Mouse (Mus musculus): ENCODE data around the gene Vav2. TPM values are rescaled to one million over a fixed set of nuclear protein-coding genes. Genes with fewer than 3 reads are reported as not detected.

Vav2 gene
- polyA plus RNA-seq, 1 experiment from 2014 or later: 15.1 TPM

GRCm38 (mm10) chr2:27300725-27301443, 125.9 kb downstream of the Vav2 start:
- Histone ChIP-seq H3K36me3 (peaks cover 12% of the 10 kb centered on the region), H3K4me2 (no peak overlapping the region), H3K27me3 (no peaks in the 10 kb centered on the region), H3K9ac (peak overlapping the region; percentile 39; the same call in 1 of the 2 replicates), H3K9me3 (no peaks in the 10 kb centered on the region), H3K4me1 (replicated peaks) (peaks cover 56% of the 10 kb centered on the region), H3K4me3 (no peak overlapping the region), H3K27ac (peak overlapping the region; percentile 93)
- peak; percentile 30 for ATAC-seq (ENCODE audit: low FRiP score)
- WGBS: 71% methylated on average over 13 of the region's 13 CpGs

- H3K4me3 ChIP-seq: no peak overlapping the region
- no peak for ATAC-seq (ENCODE audit: low FRiP score)
- no peak overlapping the region for H3K9ac ChIP-seq
- H3K4me2 ChIP-seq: no peak overlapping the region
- peaks cover 37% of the 10 kb centered on the region for H3K36me3 ChIP-seq
- H3K27ac ChIP-seq: peak overlapping the region; percentile 32; the same call in 1 of the 2 replicates
- WGBS: 73% methylated on average over 9 of the region's 9 CpGs
- H3K4me1 ChIP-seq (replicated peaks): peaks cover 35% of the 10 kb centered on the region
- no peaks in the 10 kb centered on the region for H3K27me3 ChIP-seq
- no peaks in the 10 kb centered on the region for H3K9me3 ChIP-seq
Observed at GRCm38 (mm10) chr2:27296656-27297406, 130.0 kb downstream of the Vav2 start.

GRCm38 (mm10) chr2:27294777-27295176, 132.1 kb downstream of the Vav2 start:
- ATAC-seq (ENCODE audit: low FRiP score): no peak

GRCm38 (mm10) chr2:27289019-27289418, 137.8 kb downstream of the Vav2 start:
- peak overlapping the region; percentile 81 for H3K27ac ChIP-seq
- H3K27me3 ChIP-seq: no peaks in the 10 kb centered on the region
- H3K36me3 ChIP-seq: peaks cover 66% of the 10 kb centered on the region
- H3K4me1 ChIP-seq (replicated peaks): peaks cover 8% of the 10 kb centered on the region
- 19% methylated on average over 3 of the region's 3 CpGs for WGBS
- H3K9me3 ChIP-seq: no peaks in the 10 kb centered on the region
- peak; percentile 59 for ATAC-seq (ENCODE audit: low FRiP score)
- peak overlapping the region; percentile 39; the same call in 1 of the 2 replicates for H3K9ac ChIP-seq
- H3K4me3 ChIP-seq: no peak overlapping the region
- no peak overlapping the region for H3K4me2 ChIP-seq

More at GRCm38 (mm10) chr2:27294777-27295176, 132.1 kb downstream of the Vav2 start:
- H3K9ac ChIP-seq: no peak overlapping the region
- no peaks in the 10 kb centered on the region for H3K9me3 ChIP-seq
- H3K36me3 ChIP-seq: peaks cover 54% of the 10 kb centered on the region
- no peak overlapping the region for H3K4me2 ChIP-seq
- H3K27ac ChIP-seq: no peak overlapping the region
- 95% methylated on average over 3 of the region's 3 CpGs for WGBS
- peaks cover 15% of the 10 kb centered on the region for H3K4me1 ChIP-seq (replicated peaks)
- no peak overlapping the region for H3K4me3 ChIP-seq
- H3K27me3 ChIP-seq: no peaks in the 10 kb centered on the region

GRCm38 (mm10) chr2:27286971-27287710, 139.7 kb downstream of the Vav2 start:
- H3K27ac ChIP-seq: no peak overlapping the region
- peaks cover 71% of the 10 kb centered on the region for H3K36me3 ChIP-seq
- peaks cover 8% of the 10 kb centered on the region for H3K4me1 ChIP-seq (replicated peaks)
- H3K27me3 ChIP-seq: no peaks in the 10 kb centered on the region
- WGBS: 80% methylated on average over 7 of the region's 7 CpGs
- no peak overlapping the region for H3K9ac ChIP-seq
- no peak for ATAC-seq (ENCODE audit: low FRiP score)
- H3K4me3 ChIP-seq: no peak overlapping the region
- no peak overlapping the region for H3K4me2 ChIP-seq
- H3K9me3 ChIP-seq: no peaks in the 10 kb centered on the region

- no peaks in the 10 kb centered on the region for H3K9me3 ChIP-seq
- H3K27ac ChIP-seq: no peak overlapping the region
- 74% methylated on average over 7 of the region's 7 CpGs for WGBS
- no peak for ATAC-seq (ENCODE audit: low FRiP score)
- no peaks in the 10 kb centered on the region for H3K27me3 ChIP-seq
- H3K9ac ChIP-seq: no peak overlapping the region
- no peak overlapping the region for H3K4me3 ChIP-seq
- peaks cover 4% of the 10 kb centered on the region for H3K4me1 ChIP-seq (replicated peaks)
- peaks cover 60% of the 10 kb centered on the region for H3K36me3 ChIP-seq
- no peak overlapping the region for H3K4me2 ChIP-seq
Observed at GRCm38 (mm10) chr2:27284441-27284840, 142.4 kb downstream of the Vav2 start.

GRCm38 (mm10) chr2:27281771-27282170, 145.1 kb downstream of the Vav2 start:
- no peak overlapping the region for H3K4me2 ChIP-seq
- no peak overlapping the region for H3K27ac ChIP-seq
- H3K4me1 ChIP-seq (replicated peaks): no peaks in the 10 kb centered on the region
- peaks cover 66% of the 10 kb centered on the region for H3K36me3 ChIP-seq
- no peak for ATAC-seq (ENCODE audit: low FRiP score)
- no peaks in the 10 kb centered on the region for H3K27me3 ChIP-seq
- H3K9ac ChIP-seq: no peak overlapping the region
- no peaks in the 10 kb centered on the region for H3K9me3 ChIP-seq
- H3K4me3 ChIP-seq: no peak overlapping the region
- 93% methylated on average over 9 of the region's 9 CpGs for WGBS

GRCm38 (mm10) chr2:27280920-27281611, 145.8 kb downstream of the Vav2 start:
- Histone ChIP-seq H3K27ac (no peak overlapping the region), H3K9ac (no peak overlapping the region), H3K36me3 (peaks cover 69% of the 10 kb centered on the region), H3K4me2 (no peak overlapping the region), H3K9me3 (no peaks in the 10 kb centered on the region), H3K4me1 (replicated peaks) (no peaks in the 10 kb centered on the region), H3K27me3 (no peaks in the 10 kb centered on the region), H3K4me3 (no peak overlapping the region)
- 0 out of 2 replicates have a peak, but pooled peaks have one; percentile 55 for ATAC-seq (ENCODE audit: low FRiP score)
- WGBS: 73% methylated on average over 13 of the region's 13 CpGs

GRCm38 (mm10) chr2:27278859-27279258, 148.0 kb downstream of the Vav2 start:
- Histone ChIP-seq H3K9ac (no peak overlapping the region), H3K27ac (no peak overlapping the region), H3K9me3 (no peaks in the 10 kb centered on the region; the same call in 1 of the 2 replicates), H3K4me1 (replicated peaks) (no peaks in the 10 kb centered on the region), H3K36me3 (peaks cover 79% of the 10 kb centered on the region), H3K4me3 (no peak overlapping the region), H3K4me2 (no peak overlapping the region), H3K27me3 (no peaks in the 10 kb centered on the region)
- 97% methylated on average over 7 of the region's 7 CpGs for WGBS
- no peak for ATAC-seq (ENCODE audit: low FRiP score)

GRCm38 (mm10) chr2:27268325-27268724, 158.5 kb downstream of the Vav2 start:
- H3K9me3 ChIP-seq: no peaks in the 10 kb centered on the region
- H3K4me2 ChIP-seq: no peak overlapping the region
- H3K9ac ChIP-seq: no peak overlapping the region
- WGBS: 68% methylated on average over 2 of the region's 2 CpGs
- no peak overlapping the region for H3K27ac ChIP-seq
- no peaks in the 10 kb centered on the region for H3K27me3 ChIP-seq
- H3K4me3 ChIP-seq: no peak overlapping the region
- H3K36me3 ChIP-seq: peaks cover 93% of the 10 kb centered on the region
- H3K4me1 ChIP-seq (replicated peaks): no peaks in the 10 kb centered on the region
- ATAC-seq (ENCODE audit: low FRiP score): no peak

GRCm38 (mm10) chr2:27265819-27266218, 161.0 kb downstream of the Vav2 start:
- no peaks in the 10 kb centered on the region for H3K4me1 ChIP-seq (replicated peaks)
- H3K4me3 ChIP-seq: no peak overlapping the region
- H3K36me3 ChIP-seq: peaks cover 93% of the 10 kb centered on the region
- H3K27ac ChIP-seq: no peak overlapping the region
- H3K9me3 ChIP-seq: no peaks in the 10 kb centered on the region
- no peak for ATAC-seq (ENCODE audit: low FRiP score)
- H3K9ac ChIP-seq: no peak overlapping the region
- no peaks in the 10 kb centered on the region for H3K27me3 ChIP-seq
- H3K4me2 ChIP-seq: no peak overlapping the region
- WGBS: 87% methylated on average over 3 of the region's 3 CpGs

All from hindbrain, embryonic 13.5 days (tissue).